Mouse (Mus musculus) gonadal fat pad, adult 2 months (tissue): ENCODE measurements at regions not wholly inside any gene's neighbourhood (a gene's known extent, or its start where the extent isn't known, plus 50 kb on each side); places are given as distances from the start of the nearest gene placed in this dataset.

Experiments
- DNase-seq: peaks from one replicate; pipeline ENCODE4 v3.0.0-alpha.2; 2012; ENCODE audit warnings: low read depth

GRCm38 (mm10) chr11:7519556-7519955 is 305.8 kb upstream of the Igfbp3 start:
- DNase-seq = no peak

GRCm38 (mm10) chr11:7508861-7509260 is 295.1 kb upstream of the Igfbp3 start:
- no peak for DNase-seq

- DNase-seq = no peak
These were observed 292.8 kb upstream of the Igfbp3 start for GRCm38 (mm10) chr11:7506421-7506945.

- no peak for DNase-seq
These were observed 291.1 kb upstream of the Igfbp3 start for GRCm38 (mm10) chr11:7504651-7505321.

- DNase-seq = no peak
These were observed 289.0 kb upstream of the Igfbp3 start for GRCm38 (mm10) chr11:7502679-7503078.

- DNase-seq = no peak
These were observed 288.3 kb upstream of the Igfbp3 start for GRCm38 (mm10) chr11:7502045-7502444.

- no peak for DNase-seq
These were observed 284.1 kb upstream of the Igfbp3 start for GRCm38 (mm10) chr11:7497803-7498202.

GRCm38 (mm10) chr11:7473832-7474545 is 260.3 kb upstream of the Igfbp3 start:
- no peak for DNase-seq

GRCm38 (mm10) chr11:7465522-7465921 is 251.8 kb upstream of the Igfbp3 start:
- DNase-seq = no peak

GRCm38 (mm10) chr11:7461956-7462771 is 248.4 kb upstream of the Igfbp3 start:
- DNase-seq = no peak

GRCm38 (mm10) chr11:7451756-7452155 is 238.0 kb upstream of the Igfbp3 start:
- peak; percentile 12 for DNase-seq

- no peak for DNase-seq
These were observed 230.8 kb upstream of the Igfbp3 start for GRCm38 (mm10) chr11:7444494-7444893.

GRCm38 (mm10) chr11:7439276-7439675 is 225.6 kb upstream of the Igfbp3 start:
- no peak for DNase-seq

GRCm38 (mm10) chr11:7434591-7434990 is 220.9 kb upstream of the Igfbp3 start:
- DNase-seq = no peak

GRCm38 (mm10) chr11:7427771-7428170 is 214.0 kb upstream of the Igfbp3 start:
- DNase-seq = no peak

GRCm38 (mm10) chr11:7425233-7425632 is 211.5 kb upstream of the Igfbp3 start:
- no peak for DNase-seq

- DNase-seq = no peak
These were observed 210.4 kb upstream of the Igfbp3 start for GRCm38 (mm10) chr11:7424082-7424471.

GRCm38 (mm10) chr11:7423276-7424081 is 209.8 kb upstream of the Igfbp3 start:
- no peak for DNase-seq

- no peak for DNase-seq
These were observed 198.9 kb upstream of the Igfbp3 start for GRCm38 (mm10) chr11:7412631-7413030.

- DNase-seq = no peak
These were observed 195.3 kb upstream of the Igfbp3 start for GRCm38 (mm10) chr11:7408992-7409391.

- DNase-seq = peak; percentile 24
These were observed 190.9 kb upstream of the Igfbp3 start for GRCm38 (mm10) chr11:7404666-7405065.

- no peak for DNase-seq
These were observed 158.1 kb upstream of the Igfbp3 start for GRCm38 (mm10) chr11:7371835-7372234.
